Mouse (Mus musculus) CH12.LX (cell line): ENCODE results near the gene Hmga2.

Source experiments
- CHD2 ChIP-seq: IDR thresholded peaks from 2 replicates; pipeline ENCODE4 v1.6.1; 2011; ENCODE audit warnings: low read length, improper control_type of control experiment
- CTCF ChIP-seq, 2 experiments: IDR thresholded peaks in 1 of 2; conservative IDR thresholded peaks in 1 of 2; 2 replicates each; pipeline ENCODE4 v1.5.1; 2011 to 2012; ENCODE audit warnings: low read depth in 2 of 2, low read length in 2 of 2, improper control_type of control experiment in 1 of 2, inconsistent platforms in 1 of 2, mild to moderate bottlenecking in 1 of 2, moderate library complexity in 1 of 2
- EP300 ChIP-seq: IDR thresholded peaks from 2 replicates; pipeline ENCODE4 v1.6.1; 2011; ENCODE audit warnings: low read length, improper control_type of control experiment
- IRF4 ChIP-seq: IDR thresholded peaks from 2 replicates; pipeline ENCODE4 v1.6.1; 2014; ENCODE audit warnings: low read depth, mild to moderate bottlenecking, inconsistent platforms, low read length, improper control_type of control experiment
- MAFK ChIP-seq: IDR thresholded peaks from 2 replicates; pipeline ENCODE4 v1.6.1; 2011; ENCODE audit warnings: low read length, improper control_type of control experiment; ENCODE audit not compliant: insufficient replicate concordance
- MAZ ChIP-seq: IDR thresholded peaks from 2 replicates; pipeline ENCODE4 v1.6.1; 2012; ENCODE audit warnings: low read depth, mild to moderate bottlenecking, inconsistent platforms, low read length, improper control_type of control experiment, moderate library complexity
- NELFE ChIP-seq: IDR thresholded peaks from 2 replicates; pipeline ENCODE4 v1.6.1; 2011; ENCODE audit warnings: low read depth, low read length, improper control_type of control experiment
- POLR2A ChIP-seq: IDR thresholded peaks from 2 replicates; pipeline ENCODE4 v1.6.1; 2011; ENCODE audit warnings: low read depth, mild to moderate bottlenecking, improper control_type of control experiment, low read length

DNA sequence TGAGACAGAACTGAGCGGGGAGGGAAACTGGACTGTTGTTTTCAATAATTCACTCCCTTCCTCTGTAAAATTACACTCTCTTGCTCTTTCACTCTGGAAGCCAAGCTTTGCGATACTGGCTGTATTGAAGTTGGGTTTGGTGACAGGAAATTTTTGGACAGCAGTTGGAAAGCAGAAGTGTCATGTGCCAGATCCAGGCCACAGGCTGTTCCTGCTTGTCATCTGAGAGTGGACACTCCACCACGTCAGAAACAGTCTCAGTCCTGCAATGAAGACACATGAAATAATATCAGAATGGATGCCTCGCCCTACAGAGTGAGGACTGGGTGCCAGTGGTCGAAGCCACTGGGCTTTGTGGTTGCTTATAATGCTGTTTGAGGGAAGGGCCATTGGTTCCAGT, 15.2 kb upstream of the Hmga2 start:
- TF ChIP-seq IRF4 (no peak), MAZ (no peak), POLR2A (no peak), MAFK (no peak), CTCF (conservative IDR thresholded peaks at IDR 0.05 in 1 of 2, IDR thresholded peaks at IDR 0.05 in 1 of 2; ENCODE audit: low read depth in 2 of 2, low read length in 2 of 2) (no peak), EP300 (no peak), CHD2 (no peak), NELFE (no peak)
